Mouse (Mus musculus): ENCODE data around the gene Fam102a.

Gene Fam102a

GRCm38 (mm10) chr2:32546951-32547350 is 11.8 kb downstream of the Fam102a start:
- no peak for DNase-seq (ENCODE audit: low spot score)

DNA sequence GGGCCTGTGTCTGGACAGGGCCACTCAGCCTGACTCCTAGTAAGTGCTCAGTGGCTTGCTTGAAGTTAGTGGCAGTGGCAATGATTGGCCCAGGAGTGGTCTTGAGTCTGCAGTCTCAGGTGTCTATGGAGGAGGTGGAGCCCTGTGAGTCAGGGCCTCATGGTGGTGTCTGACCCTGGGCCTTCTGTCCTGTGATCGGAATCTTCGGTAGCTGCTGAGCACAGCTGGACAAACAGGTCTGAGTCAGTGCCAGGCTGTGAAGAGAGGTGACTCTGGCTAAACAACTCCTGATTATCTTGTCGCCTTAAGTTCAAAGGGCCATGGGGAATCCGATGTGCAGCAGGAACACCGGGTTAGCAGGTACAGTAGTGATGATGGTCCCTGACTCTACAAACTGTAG is 12.2 kb downstream of the Fam102a start:
- no peak for DNase-seq (ENCODE audit: low spot score)

GRCm38 (mm10) chr2:32547964-32548739 is 13.0 kb downstream of the Fam102a start:
- no peak for DNase-seq (ENCODE audit: low spot score)

GRCm38 (mm10) chr2:32549171-32549570 is 14.0 kb downstream of the Fam102a start:
- DNase-seq (ENCODE audit: low spot score), result no peak

DNA sequence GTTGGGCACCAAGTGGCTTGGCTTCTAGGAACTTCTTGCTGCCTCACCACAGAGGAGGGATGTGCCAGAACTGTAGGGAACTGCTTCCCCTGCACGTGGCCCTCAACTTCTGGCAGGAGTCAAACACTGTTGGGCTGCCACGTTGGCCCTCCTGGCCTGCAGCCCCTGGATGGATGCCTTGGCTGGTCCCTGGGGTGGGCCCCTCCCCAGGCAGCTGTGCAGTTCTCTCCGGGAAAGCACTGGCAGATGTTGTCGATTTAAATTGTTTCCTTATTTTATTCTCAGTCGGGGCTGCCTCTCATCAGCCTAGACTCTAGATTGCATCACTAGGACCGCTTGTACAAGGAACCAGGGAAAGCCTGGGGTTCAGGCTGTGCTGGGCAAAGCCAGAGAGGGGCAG is 14.6 kb downstream of the Fam102a start:
- peak; percentile 63 for DNase-seq (ENCODE audit: low spot score)

- no peak for DNase-seq (ENCODE audit: low spot score)
Observed at GRCm38 (mm10) chr2:32551236-32551635, 16.1 kb downstream of the Fam102a start.

- no peak for DNase-seq (ENCODE audit: low spot score)
Observed at GRCm38 (mm10) chr2:32553592-32554148, 18.5 kb downstream of the Fam102a start.

- DNase-seq (ENCODE audit: low spot score), result no peak
Observed at GRCm38 (mm10) chr2:32555484-32555883, 20.4 kb downstream of the Fam102a start.

DNA sequence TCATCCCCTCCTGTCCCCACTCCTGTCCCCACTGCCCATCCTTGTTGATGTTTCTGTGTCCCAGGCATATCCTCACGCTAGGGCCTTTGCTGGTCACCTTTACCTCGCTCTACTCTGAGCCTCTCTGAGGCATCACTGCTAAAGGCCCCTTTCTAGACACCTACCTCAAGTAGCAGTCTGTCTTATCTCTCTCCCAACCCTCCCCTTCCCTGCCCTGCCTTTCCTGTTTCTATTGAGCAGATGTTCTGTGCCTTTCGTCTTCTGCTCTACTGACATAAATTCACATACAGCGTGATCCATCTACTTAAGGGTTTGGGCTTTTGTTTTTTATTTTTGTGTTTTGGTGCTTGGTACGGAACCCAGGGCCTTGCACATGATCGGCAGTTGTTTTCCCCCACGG is 20.9 kb downstream of the Fam102a start:
- no peak for DNase-seq (ENCODE audit: low spot score)

DNA sequence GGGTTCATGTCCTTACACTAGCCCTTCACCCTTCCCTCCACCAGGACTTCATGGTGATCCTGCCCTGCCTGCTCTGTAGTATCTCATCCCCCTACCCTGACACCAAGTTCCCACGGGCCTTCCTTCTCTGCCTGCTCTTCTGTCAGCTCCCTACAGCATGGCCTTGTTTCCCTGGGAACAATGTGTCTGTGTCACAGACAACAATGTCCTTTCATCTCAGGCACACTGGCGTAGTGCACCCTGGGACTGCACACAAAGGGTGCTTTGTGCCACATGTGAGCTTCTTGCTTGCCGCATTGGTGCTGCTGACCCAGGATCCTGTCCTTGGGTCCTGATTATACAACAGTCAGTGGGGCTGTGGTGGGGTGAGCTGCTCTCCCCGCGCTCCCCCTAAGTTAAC is 24.4 kb downstream of the Fam102a start:
- DNase-seq (ENCODE audit: low spot score), result no peak

DNA sequence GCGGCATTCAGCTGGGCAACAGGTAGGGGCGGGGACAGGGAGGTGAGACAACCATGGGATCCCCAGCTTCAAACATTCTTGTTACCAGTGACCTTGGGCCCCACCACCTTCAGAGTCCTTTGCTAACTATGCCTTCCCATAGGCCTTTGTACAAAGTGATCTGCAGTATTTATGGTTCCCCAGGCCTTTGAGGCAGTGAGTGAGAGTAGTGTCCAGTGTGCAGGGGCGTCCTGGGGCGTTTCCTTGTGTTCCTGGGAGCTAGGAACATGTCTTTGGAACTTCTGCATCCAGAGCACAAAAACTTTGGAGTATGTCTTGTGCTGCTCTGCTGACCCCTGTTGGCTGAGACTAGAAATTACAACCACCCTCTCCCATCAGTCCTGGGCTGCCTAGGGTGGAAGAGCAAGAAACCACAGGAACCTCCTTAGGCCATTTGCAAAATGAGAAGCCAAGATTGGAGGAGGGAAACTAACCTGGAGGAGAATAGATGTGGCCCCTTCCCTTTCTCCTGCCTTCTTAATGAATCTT is 31.5 kb downstream of the Fam102a start:
- peak; percentile 51 for DNase-seq (ENCODE audit: low spot score)

DNA sequence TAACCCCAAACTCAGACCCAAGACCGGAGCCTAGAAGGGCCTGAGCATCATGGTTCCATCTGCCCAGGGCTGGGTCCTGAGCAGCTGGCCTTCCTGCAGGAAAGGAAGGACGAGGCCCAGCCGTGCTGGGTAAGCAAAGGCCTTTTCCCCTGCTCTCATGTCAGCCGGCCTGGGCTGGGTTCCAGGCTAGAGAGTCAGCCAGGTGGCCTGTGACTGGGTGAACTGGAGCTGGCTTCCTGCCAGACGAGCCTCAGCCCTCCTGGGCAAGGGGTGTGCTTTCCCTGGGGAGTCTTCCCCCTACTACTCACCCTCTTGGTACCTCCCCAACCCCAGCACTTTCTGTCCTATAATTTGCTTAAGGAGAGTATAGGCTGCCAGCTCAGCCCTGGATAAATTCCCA is 33.0 kb downstream of the Fam102a start:
- no peak for DNase-seq (ENCODE audit: low spot score)

DNA sequence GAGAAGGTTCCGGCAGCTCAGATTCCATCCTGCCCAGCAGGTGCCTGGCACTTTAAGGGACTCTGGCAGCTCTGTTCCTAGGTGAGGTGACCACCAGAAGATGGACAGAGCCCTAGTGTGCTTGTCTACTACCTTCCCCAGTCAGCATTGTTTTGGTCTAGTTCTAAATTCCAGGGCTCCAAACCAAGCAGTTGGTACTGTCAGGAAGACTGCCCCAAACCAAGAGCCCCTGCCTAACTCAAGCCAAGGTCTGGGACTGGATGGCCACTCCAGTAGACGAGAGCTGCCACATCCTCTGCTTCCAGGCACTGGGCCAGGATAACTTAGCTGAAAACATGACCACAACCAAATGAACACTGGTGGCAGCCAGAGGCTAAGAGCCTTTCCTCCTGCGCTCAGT is 33.8 kb downstream of the Fam102a start:
- no peak for DNase-seq (ENCODE audit: low spot score)

DNA sequence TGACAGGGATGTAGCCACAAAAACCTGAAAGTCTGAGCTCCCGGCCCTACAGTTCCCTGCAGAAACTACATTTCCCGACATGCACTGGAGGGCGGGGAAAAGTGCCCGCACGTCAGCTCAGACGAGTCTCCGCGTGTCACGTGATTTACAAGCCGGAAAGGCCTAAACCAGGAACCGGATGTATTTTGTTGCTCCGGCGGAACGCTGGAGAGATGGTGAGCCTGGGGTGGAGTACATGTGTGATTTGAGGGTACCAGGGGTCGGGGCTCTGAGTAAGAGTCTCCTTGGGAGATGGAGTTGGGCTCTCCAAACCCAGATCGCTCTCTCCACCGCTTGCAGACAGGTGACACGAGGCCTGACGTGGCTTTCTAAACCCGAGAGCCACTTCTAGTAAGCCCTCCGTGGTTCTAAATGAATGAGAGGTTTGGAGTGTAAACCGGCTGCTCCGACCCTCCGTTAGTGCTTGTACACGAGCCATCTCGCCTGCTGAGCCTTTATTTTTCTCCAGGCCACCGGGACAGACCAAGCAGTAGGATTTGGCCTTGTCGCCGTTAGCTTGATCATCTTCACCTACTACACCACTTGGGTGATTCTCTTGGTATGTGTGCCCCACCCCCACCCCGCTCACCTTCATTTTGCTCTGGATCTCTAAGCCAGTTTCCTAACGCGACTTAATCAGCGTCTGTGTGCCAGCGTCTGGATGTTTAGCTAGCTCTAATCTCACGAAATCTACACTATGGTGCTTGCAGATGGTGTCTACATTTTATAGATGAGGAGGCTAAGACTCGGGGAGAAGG is 35.8 kb downstream of the Fam102a start, which contains the start of gene Dpm2:
TSS of gene Dpm2 (plus strand) at position 161 of the 797 bp plus-strand sequence.
- peak; percentile 83 for DNase-seq (ENCODE audit: low spot score)

GRCm38 (mm10) chr2:32572196-32572595 is 37.1 kb downstream of the Fam102a start:
- no peak for DNase-seq (ENCODE audit: low spot score)

DNA sequence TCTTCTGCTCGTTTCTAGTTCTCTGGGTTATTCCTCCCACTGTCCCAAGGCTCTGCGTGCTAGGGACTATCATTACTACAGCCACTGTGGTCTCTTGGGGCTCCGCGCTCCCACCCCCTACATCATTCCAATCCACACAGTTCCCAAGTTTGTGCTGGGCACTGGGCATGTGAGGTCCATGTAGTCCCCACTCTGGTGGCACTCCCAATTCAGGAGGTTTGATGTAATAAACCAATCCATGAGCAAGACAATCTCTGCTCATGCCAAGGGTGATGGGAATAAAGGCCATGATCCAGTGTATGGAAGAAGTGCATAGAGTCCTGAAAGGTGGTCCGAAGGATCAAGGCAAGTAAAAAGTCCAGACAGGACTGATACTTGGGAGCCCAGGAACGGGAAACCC is 39.4 kb downstream of the Fam102a start, which contains the start of gene Pip5kl1:
TSS of gene Pip5kl1 (plus strand) at position 301 of the 400 bp plus-strand sequence.
- DNase-seq (ENCODE audit: low spot score), result no peak

DNA sequence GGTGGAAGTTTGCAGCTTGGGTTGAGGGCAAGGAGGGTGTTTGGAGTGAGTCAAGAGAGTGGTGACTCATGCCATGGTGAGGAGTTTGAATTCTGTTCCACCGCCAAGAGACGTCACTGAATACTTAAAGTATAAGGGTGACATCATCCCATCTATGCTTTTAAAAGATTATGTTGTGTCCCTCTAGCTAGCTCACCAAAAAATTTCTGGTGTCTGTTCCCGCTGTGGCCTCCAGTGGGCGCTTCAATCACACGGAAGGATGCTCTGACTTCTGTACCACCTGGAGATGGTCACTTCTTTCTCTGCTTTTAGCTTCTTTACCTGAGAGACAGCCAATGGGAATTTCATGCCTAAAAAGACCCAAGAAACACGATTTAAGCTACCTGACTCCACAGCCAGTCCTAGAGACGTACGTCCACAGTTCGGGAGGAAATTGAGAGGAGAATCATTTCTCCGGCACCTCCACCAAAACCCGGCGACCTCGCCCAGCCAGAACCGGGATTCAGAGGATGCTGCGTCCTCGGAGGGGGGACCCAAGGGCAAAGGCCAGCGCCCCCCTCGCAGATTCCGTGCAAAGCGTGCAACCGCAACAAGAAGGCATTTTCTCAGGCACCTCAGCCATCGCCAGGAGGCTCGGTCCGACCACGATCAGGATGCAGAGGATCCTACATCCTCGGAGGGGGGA is 39.9 kb downstream of the Fam102a start:
- no peak for DNase-seq (ENCODE audit: low spot score)

- DNase-seq (ENCODE audit: low spot score), result no peak
Observed at GRCm38 (mm10) chr2:32575586-32576160, 40.5 kb downstream of the Fam102a start, which contains the start of gene 9430097D07Rik. 9430097D07Rik (minus strand) TSS chr2:32575684.

DNA sequence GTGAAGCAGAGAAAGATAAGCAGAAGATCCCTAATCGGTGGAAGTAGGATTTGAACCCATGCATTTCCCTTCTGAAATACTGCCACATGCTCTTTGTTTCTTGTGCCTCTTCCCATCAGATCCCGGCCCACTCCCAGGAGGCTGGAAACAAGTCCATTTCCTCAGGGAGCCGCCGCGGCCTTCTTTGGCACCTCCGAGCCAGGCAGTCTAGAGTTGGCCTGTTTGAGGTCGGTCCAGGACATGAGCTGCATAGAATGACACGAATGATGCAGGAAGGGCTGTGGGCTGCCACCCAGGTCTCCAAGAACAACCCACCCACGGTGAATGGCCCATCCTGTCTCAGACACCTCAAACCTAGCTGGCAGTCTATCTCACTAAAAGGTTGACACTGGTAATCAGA is 41.4 kb downstream of the Fam102a start:
- DNase-seq (ENCODE audit: low spot score), result no peak

DNA sequence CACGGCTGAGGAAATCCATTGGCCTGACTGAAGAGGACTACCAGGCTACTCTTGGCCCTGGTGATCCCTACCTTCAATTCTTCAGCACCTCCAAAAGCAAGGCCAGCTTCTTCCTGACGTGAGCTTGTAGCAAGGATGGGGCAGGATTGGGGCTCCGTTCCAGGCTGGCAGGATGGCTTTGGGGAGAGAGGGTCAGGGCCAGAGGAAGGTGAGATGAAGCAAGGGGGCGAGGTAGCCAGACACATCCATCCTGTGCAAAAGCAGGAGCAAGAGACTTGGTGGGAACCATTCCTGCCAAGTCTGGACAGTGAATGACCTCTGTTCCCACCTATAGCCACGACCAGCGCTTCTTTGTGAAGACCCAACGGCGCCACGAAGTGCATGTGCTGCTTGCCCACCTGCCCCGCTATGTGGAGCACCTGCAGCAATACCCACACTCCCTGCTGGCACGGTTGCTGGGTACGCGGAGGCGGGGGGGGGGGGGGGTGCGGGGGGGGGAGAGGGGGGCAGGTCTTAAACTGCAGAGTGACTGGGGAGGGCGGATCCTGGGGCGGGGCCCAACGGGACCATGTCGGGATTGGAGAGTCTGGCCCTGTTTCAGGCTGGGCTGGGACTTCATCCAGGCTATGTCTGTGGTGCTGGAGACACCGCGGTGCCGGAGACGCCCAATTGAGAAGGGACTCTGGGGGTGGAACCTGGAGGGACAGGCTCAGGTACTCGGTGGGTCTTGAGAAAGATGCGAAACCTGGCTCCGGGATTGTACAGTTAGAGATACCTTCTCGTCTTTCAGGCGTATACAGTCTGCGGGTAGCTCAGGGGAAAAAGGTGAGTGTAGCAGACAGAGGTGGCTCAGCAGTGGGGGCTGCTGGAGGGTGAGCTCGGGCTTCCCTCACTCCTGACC is 43.3 kb downstream of the Fam102a start:
- DNase-seq (ENCODE audit: low spot score), result no peak

Data from ovary, postnatal 36 days (tissue).